26 mouse cellular contexts compared by ENCODE assay signal in genomic region chr3:106239196-106239791, GRCm38 (mm10). TPM values are rescaled to one million over a fixed set of nuclear protein-coding genes. Genes with fewer than 3 reads are reported as not detected.
A peak's percentile ranks its signal among the peaks of the same experiment; 100 is the strongest.
DNase-seq lines count a peak whose midpoint lies in the region; ATAC-seq lines count a peak whose summit lies in the region.
"Had no signal": no experiment of that assay in that cellular context is flagged by ENCODE, and none has a peak within 500 bp of the region (broad histone marks: within the 10 kb centered on the region; RNA-seq: fewer than 3 reads in every experiment).

No protein-coding gene starts in this region.

- no peak overlapping the region for H3K4me3 ChIP-seq in heart, embryonic 10.5 days
- no peak overlapping the region for H3K4me3 ChIP-seq in limb, embryonic 11.5 days (ENCODE audit: low read depth, low read length)
- H3K4me3 ChIP-seq in limb, embryonic 10.5 days, result no peak overlapping the region
- H3K4me3 ChIP-seq in neural tube, embryonic 11.5 days (ENCODE audit: low read depth, low read length), result no peak overlapping the region
- H3K4me3 ChIP-seq in neural tube, embryonic 15.5 days (replicated peaks), result no peak overlapping the region
- H3K4me3 ChIP-seq: forebrain, embryonic 13.5 days had no signal

- H3K9ac ChIP-seq in limb, embryonic 11.5 days (ENCODE audit: low read length), result no peak overlapping the region
- no peak overlapping the region for H3K9ac ChIP-seq in neural tube, embryonic 11.5 days (ENCODE audit: low read length)
- no peak overlapping the region for H3K9ac ChIP-seq in neural tube, embryonic 15.5 days (replicated peaks)
- H3K9ac ChIP-seq: forebrain, embryonic 13.5 days; liver, embryonic 14.5 days had no signal

- no peak overlapping the region for H3K27ac ChIP-seq in heart, embryonic 10.5 days
- no peak overlapping the region for H3K27ac ChIP-seq in limb, embryonic 11.5 days (replicated peaks; ENCODE audit: low read depth, low read length)
- no peak overlapping the region for H3K27ac ChIP-seq in limb, embryonic 10.5 days
- H3K27ac ChIP-seq in neural tube, embryonic 11.5 days (ENCODE audit: low read depth, low read length), result no peak overlapping the region
- H3K27ac ChIP-seq in neural tube, embryonic 15.5 days (replicated peaks), result no peak overlapping the region
- H3K27ac ChIP-seq: forebrain, embryonic 13.5 days; liver, embryonic 14.5 days had no signal

- no peaks in the 10 kb centered on the region for H3K36me3 ChIP-seq in heart, embryonic 10.5 days
- H3K36me3 ChIP-seq in limb, embryonic 11.5 days (ENCODE audit: control insufficient read depth, insufficient read depth, low read length), result no peaks in the 10 kb centered on the region
- H3K36me3 ChIP-seq in limb, embryonic 10.5 days, result no peaks in the 10 kb centered on the region
- H3K36me3 ChIP-seq in neural tube, embryonic 11.5 days (ENCODE audit: control insufficient read depth, insufficient read depth, low read length), result no peaks in the 10 kb centered on the region
- H3K36me3 ChIP-seq in neural tube, embryonic 15.5 days, result no peaks in the 10 kb centered on the region

- 76% methylated on average over 5 of the region's 5 CpGs for WGBS in heart, embryonic 10.5 days
- WGBS in limb, embryonic 11.5 days, result 90% methylated on average over 5 of the region's 5 CpGs
- WGBS in limb, embryonic 10.5 days, result 91% methylated on average over 5 of the region's 5 CpGs
- WGBS in neural tube, embryonic 11.5 days, result 93% methylated on average over 5 of the region's 5 CpGs
- 94% methylated on average over 5 of the region's 5 CpGs for WGBS in neural tube, embryonic 15.5 days

- 0 out of 2 replicates have a peak, but pooled peaks have one; percentile 44 for ATAC-seq in limb, embryonic 11.5 days (ENCODE audit: insufficient number of reproducible peaks, low FRiP score, low TSS enrichment, low read depth)
- peak; percentile 24; the same call in 1 of the 2 replicates for ATAC-seq in neural tube, embryonic 11.5 days (ENCODE audit: insufficient read depth, low FRiP score, low TSS enrichment)
- no peak; the same call in 1 of the 2 replicates for ATAC-seq in neural tube, embryonic 15.5 days (ENCODE audit: low FRiP score)
- ATAC-seq: forebrain, embryonic 13.5 days; lung, postnatal 0 days had no signal

- H3K27me3 ChIP-seq in heart, embryonic 10.5 days (ENCODE audit: insufficient read depth, poor library complexity, severe bottlenecking), result no peaks in the 10 kb centered on the region
- no peaks in the 10 kb centered on the region for H3K27me3 ChIP-seq in limb, embryonic 11.5 days (ENCODE audit: control insufficient read depth, insufficient read depth, low read length)
- H3K27me3 ChIP-seq in limb, embryonic 10.5 days (ENCODE audit: low read depth, poor library complexity, severe bottlenecking), result no peaks in the 10 kb centered on the region
- no peaks in the 10 kb centered on the region for H3K27me3 ChIP-seq in neural tube, embryonic 11.5 days (ENCODE audit: control insufficient read depth, insufficient read depth, low read length)
- no peaks in the 10 kb centered on the region for H3K27me3 ChIP-seq in neural tube, embryonic 15.5 days (replicated peaks)
- H3K27me3 ChIP-seq: CH12.LX; forebrain, embryonic 13.5 days had no signal

- H3K4me2 ChIP-seq in limb, embryonic 11.5 days (ENCODE audit: low read depth, severe bottlenecking), result no peak overlapping the region
- H3K4me2 ChIP-seq in neural tube, embryonic 11.5 days (ENCODE audit: low read depth), result no peak overlapping the region
- H3K4me2 ChIP-seq in neural tube, embryonic 15.5 days, result no peak overlapping the region
- H3K4me2 ChIP-seq: forebrain, embryonic 13.5 days had no signal

- no peaks in the 10 kb centered on the region for H3K4me1 ChIP-seq in heart, embryonic 10.5 days
- H3K4me1 ChIP-seq in limb, embryonic 11.5 days (ENCODE audit: control insufficient read depth, insufficient read depth, low read length), result no peaks in the 10 kb centered on the region
- no peaks in the 10 kb centered on the region for H3K4me1 ChIP-seq in limb, embryonic 10.5 days
- no peaks in the 10 kb centered on the region for H3K4me1 ChIP-seq in neural tube, embryonic 11.5 days (ENCODE audit: control insufficient read depth, insufficient read depth, low read length)
- H3K4me1 ChIP-seq in neural tube, embryonic 15.5 days, result no peaks in the 10 kb centered on the region
- H3K4me1 ChIP-seq: forebrain, embryonic 13.5 days had no signal

- peak; percentile 88 for DNase-seq in heart, adult 11 months
- no peak for DNase-seq in heart, embryonic 10.5 days (ENCODE audit: low spot score)
- no peak for DNase-seq in limb, embryonic 11.5 days (ENCODE audit: low spot score)
- DNase-seq in limb, embryonic 10.5 days (ENCODE audit: low spot score), result no peak
- no peak for DNase-seq in neural tube, embryonic 11.5 days (ENCODE audit: low spot score)
- no peak for DNase-seq in left cerebral cortex, adult 8-10 months (ENCODE audit: low spot score in 2 of 2)
- DNase-seq: adrenal gland, postnatal 25 days; cerebellum, adult 11-12 months; cerebellum, postnatal 14 days; embryo, embryonic 11 days; gastrocnemius, postnatal 14 days; heart, postnatal 36 days; kidney, adult 9 months; left cerebral cortex, postnatal 4 days; spleen, adult 18-20 months; thymus, adult 2 months had no signal

- peaks cover 16% of the 10 kb centered on the region for H3K9me3 ChIP-seq in heart, embryonic 10.5 days
- H3K9me3 ChIP-seq in limb, embryonic 11.5 days (ENCODE audit: control insufficient read depth, low read length), result peaks cover 4% of the 10 kb centered on the region; the same call in 1 of the 2 replicates
- peaks cover 8% of the 10 kb centered on the region; the same call in 1 of the 2 replicates for H3K9me3 ChIP-seq in limb, embryonic 10.5 days (replicated peaks)
- H3K9me3 ChIP-seq in neural tube, embryonic 11.5 days (ENCODE audit: control insufficient read depth, low read length), result 0 out of 2 replicates have a peak, but pooled peaks cover 2% of the 10 kb centered on the region
- H3K9me3 ChIP-seq in neural tube, embryonic 15.5 days (replicated peaks), result peaks cover 10% of the 10 kb centered on the region; the same call in 1 of the 2 replicates

RNA-seq across cellular contexts. Expression of gene Chil4, which starts 20.0 kb away (rescaled TPM):
- not detected in 2 replicates for polyA plus RNA-seq in heart, embryonic 10.5 days (2016; fragmentation: Nextera tagmentation; extraction: Ambion mirVana)
- polyA plus RNA-seq in limb, embryonic 11.5 days (2014; fragmentation: Nextera tagmentation; extraction: Ambion mirVana), result not detected in 2 replicates
- not detected in 2 replicates for polyA plus RNA-seq in limb, embryonic 10.5 days (2016; fragmentation: Nextera tagmentation; extraction: Ambion mirVana)
- not detected in 2 replicates for polyA plus RNA-seq in neural tube, embryonic 11.5 days (2014; fragmentation: Nextera tagmentation; extraction: Ambion mirVana)
- 0.38 TPM in 1 of 2 replicates, not detected in the other for polyA plus RNA-seq in neural tube, embryonic 15.5 days (2015; fragmentation: Nextera tagmentation; extraction: Ambion mirVana)
- total RNA-seq in left cerebral cortex, adult 8-10 months (2022), result not detected
- total RNA-seq: adrenal gland, postnatal 25 days; CH12.LX; gastrocnemius, postnatal 14 days; heart, postnatal 36 days; layer of hippocampus, adult 8-10 months; left cerebral cortex, adult 18-20 months; left cerebral cortex, postnatal 4 days; MEL had no signal
- polyA plus RNA-seq: forebrain, embryonic 13.5 days; intestine, embryonic 14.5 days; liver, embryonic 14.5 days; lung, postnatal 0 days; neural tube, embryonic 14.5 days had no signal
